Mouse (Mus musculus) kidney, adult 8-10 months (tissue): ENCODE measurements around the gene Hdhd5.

Experiments used
- DNase-seq, 2 experiments: peaks; one replicate each; pipeline ENCODE4 v3.0.0; 2022

Gene Hdhd5

DNA sequence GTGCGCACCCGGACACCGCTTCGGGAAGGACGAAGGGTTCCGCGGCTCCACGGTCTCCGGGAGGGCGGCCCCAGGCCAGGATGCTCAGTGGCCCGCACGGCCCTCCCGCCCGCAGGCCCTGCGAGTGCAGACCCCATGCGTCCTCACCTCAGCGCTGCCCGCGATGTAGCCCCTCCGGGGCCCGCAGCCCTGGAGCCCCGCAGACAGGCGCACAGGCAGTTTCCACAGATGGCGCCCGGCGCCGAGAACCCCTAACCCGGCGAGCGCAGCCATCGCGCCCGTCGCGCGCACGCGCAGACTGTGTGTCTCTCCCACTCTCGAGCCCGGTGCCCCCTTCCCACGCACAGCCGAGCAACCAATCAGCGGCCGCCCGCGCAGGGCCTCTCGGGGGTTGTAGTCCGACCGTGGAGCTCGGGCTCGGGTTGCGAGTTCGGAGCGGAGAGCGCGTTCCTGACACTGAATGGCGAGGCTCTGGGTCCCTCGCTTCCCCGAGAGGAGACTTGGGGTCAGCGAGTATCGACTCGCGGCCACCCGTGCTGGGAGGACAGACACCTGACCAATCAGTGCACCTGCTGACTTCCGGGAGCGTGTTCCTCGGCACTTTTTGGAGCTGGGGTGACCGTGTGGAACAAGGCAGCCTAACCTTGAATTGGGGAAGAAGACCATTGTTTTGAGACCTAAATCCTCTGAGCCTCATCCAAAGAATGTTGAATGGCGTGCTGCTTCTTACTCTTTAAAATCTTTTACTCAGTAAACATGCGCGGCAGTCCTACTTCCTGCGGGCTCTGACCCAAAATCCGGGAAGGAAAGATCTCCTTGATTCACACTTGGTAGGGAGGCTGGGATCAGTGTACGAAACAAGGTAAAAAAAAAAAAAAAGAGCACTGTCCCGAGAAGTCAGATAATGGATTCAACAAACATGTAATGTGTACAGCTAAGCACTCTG lies at the start of gene Hdhd5:
Gene Hdhd5, minus strand, starts transcription at position 300 of the 946 bp plus-strand sequence.
- DNase-seq = peak; percentile 86 to 88

- no peak for DNase-seq
Observed at GRCm38 (mm10) chr6:120580713-120581015, 49.5 kb upstream of the Hdhd5 start.

DNA sequence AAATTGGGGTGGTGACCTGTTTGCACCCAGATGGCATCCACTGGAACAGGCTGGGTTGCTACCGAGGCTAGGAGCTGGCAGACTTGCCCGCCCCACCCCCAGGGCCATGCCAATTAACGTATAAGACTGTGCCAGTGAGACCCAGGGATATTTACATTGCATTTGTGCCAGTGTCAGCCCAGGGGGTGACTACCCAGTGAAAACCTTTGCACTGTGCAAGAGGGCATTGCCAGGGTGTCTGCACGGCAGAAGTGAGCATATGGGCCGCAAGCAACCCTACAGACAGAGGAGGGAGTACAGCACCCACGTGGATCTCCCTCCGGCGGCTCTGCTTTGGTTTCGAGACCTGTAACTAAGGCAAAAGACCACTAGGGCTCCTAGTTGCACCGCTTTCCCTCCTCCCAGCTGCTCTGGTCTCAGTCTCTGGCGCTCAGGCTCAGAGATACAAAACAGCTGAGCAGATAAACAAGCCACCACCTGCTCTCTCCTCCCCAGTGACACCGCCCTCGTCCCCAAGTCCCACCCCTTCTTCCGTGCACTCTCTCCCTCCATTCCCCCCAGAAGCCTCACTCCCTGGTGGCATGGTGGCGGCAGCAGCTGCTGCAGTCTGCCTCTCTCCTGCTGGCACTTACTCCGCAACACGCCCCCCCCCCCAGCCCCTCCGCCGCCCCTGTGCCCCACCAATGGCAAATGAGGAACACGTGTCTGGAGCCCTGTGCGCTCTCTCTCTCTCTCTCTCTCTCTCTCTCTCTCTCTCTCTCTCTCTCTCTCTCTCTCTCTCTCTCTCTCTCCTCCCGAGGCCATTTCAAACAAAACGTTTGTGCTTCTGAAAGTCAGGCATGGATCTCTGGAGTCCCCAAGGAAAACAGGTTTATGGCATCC lies 49.0 kb upstream of the Hdhd5 start:
- peak; percentile 44 to 50 for DNase-seq

DNA sequence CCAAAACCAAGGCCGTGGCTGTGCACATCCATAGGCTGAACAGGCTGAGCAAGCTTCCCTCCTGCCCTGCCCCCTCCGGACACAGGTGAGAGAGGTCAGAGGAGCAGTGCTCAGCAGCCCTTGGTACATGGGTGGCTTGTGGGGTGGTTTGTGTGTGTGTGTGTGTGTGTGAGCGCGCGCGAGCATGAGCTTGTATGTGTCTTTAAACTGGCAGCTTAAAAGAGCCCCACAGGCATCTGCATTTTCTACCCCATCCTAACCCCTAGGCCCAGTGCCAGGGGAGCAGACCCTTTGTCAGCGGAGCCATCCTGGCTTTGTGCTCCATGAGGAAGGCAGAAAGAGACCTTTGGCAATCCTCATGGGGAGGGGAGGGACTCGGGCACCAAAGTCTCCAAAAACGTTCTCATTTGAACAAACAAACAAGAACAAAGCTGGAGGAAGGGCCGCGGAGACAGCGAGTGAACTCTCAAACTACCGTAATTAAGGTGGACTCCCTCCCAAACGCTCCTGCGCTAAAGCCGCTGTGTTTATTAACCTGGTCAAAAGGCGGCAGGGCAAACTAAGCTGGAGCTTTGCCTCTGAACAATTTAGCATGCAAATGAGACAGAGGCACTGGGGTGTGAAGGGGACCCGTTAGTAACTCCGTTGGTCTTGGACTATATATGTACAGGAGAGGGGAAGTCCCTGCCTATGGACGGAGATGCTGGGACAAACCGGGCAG lies 48.2 kb upstream of the Hdhd5 start:
- peak; percentile 75 to 78 for DNase-seq

- no peak for DNase-seq
Observed at GRCm38 (mm10) chr6:120578471-120578870, 47.4 kb upstream of the Hdhd5 start.

GRCm38 (mm10) chr6:120572372-120572771 lies 41.3 kb upstream of the Hdhd5 start:
- DNase-seq = no peak

DNA sequence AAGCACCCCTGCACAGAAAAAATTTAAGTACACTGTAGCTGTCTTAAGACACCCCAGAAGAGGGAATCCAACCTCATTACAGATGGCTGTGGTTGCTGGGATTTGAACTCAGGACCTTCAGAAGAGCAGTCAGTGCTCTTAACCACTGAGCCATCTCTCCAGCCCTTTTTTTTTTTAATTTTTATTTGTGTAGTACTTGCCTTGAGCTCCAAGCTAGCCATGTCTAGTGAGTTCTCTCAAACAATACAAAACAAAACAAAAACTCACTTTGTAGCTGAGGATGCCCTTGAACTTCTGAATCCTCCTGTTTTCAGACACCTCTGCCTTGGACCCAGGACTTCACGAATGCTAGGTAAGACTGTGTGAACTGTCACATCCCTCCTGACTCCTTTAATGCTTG lies 37.1 kb upstream of the Hdhd5 start:
- DNase-seq = no peak

DNA sequence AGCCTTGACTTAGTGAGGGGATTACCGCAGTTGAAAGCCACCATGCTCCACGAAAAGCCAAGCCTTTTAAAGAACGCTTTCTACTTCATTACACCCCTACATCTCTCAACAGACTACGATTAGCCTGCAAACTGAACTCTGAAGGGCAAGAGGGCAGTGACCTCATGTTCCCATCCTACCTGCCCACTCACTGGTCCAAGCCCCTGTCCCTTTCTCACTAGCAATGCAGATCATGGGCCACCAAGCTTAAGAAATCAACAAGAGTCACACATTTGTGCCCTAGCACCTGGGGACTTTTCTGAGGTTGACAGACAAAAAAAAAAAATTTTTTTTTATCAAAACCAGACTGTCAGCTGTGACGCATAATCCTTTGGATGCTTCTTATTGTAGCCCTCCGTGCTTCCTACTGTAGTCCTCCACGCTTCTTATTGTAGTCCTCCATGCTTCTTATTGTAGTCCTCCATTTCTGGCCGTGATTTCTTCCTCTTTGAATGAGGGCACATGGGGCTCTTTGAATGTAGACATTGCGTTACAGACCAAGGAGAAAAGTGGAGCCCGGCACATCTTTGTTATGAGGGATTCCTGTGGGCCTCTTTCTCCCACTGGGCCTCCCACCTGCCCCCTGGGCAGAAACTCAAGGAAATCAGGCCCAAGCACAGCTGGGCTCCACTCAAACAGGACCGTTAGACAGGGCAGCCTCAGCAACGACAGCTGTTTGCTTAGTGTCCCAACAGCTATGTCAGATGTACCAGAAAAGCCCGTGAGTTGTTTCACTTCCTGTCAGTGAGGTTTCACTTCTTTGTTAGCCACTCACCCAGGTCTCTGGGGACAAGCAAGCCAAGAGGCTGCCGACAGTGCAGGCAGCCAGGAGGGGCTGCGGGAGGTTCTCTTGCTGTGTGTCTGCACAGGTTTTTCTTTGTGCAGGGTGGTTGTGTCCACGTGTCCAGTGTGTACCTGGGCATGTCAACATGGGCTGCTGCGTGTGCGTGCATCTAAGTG lies 36.1 kb upstream of the Hdhd5 start:
- no peak for DNase-seq

DNA sequence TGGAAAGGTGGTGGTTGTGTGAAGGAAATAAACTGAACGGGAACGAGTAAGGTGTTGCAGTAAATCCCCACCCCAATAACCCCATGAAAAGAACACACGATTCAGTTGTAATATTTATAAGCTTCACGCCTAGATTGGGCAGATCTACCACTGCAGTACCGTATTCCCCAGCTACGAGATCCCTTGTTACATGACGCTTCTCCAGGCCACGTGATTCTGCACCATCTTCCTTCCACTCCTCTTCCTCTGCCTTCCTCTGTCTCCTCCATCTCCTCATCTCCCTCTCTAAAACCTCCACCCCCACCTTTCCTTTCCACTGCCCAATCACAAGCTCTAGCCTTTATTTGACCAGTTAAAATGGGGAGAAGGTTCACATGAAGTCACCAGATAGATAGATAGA lies 25.5 kb upstream of the Hdhd5 start:
- no peak for DNase-seq

- DNase-seq = no peak
Observed at GRCm38 (mm10) chr6:120555983-120556567, 25.0 kb upstream of the Hdhd5 start.

DNA sequence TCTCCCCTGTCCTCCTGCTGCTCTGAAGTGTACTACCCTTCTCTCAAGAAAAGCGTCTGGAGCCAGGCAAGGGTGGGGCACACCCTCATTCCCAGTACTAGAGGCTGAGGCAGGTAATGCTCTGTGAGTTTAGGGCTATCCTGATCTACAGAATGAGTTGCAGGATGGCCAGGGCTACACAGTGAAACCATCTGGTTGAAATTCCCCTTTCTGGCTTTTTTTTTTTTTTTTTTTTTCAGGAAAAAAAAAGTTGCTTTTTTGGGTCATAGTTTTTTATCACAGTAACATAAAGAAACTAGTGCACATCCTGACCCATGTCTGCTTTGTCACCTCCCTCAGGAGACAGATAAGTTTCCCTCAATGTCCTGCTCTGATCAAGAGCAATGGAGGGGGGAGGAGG lies 24.0 kb upstream of the Hdhd5 start:
- DNase-seq = no peak

- DNase-seq = no peak
Observed at GRCm38 (mm10) chr6:120550173-120550572, 19.1 kb upstream of the Hdhd5 start.

DNA sequence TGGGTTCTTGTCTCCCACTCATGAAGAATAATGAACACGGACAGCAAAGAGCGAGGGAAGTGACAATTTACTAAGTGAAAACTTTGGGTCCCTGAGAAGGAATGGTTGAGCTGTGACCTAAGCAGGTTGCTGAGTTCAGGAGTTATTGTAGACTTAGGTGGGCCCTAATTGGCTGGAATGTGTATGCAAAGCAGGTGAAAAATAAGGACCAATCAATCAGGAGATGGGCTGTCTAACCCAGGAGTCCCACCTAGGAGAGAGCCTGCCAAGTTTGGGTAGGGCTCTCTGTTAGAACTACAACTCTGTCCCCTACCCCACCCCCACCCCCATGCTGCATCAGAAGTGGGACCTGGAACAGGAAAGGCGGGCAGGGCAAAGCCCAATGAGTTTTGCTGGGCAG lies 17.5 kb upstream of the Hdhd5 start:
- DNase-seq = no peak

DNA sequence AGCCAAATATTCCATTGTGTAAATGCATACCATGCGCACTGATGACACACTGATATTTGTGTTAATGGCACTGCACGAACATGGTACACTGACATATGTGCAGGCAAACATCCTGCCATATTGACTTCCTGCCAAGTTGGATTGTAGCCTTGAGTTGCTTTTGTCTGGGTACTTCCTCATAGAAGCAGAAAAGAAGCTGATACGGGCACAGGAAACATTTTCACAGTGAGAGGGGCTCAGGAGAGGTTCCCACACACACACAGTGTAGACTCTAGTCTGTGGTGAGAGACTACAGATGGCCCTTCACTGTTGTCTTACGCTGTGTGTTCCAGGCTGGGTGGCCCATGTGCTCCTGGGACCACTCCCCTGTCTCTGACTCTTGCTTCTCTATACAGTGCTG lies 15.9 kb upstream of the Hdhd5 start:
- DNase-seq = no peak

GRCm38 (mm10) chr6:120546292-120546691 lies 15.2 kb upstream of the Hdhd5 start:
- DNase-seq = no peak

DNA sequence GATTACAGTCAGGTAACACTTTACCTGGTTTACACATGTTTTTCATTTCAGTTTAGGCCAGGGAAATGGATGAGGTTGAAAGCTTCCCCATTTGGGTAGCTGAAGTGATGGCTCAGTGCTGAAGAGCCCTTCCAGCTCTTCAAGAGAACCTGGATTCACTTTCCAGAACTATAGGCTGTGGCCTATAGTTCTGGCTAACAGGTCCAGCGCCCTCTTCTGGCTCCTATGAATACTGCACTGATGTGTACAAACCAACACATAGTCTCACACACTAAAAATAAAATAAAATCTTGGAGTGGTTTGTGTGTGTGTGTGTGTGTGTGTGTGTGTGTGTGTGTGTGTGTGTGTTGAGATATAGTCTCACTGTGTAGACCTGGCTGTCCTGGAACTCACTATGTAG lies 10.9 kb upstream of the Hdhd5 start:
- no peak for DNase-seq

DNA sequence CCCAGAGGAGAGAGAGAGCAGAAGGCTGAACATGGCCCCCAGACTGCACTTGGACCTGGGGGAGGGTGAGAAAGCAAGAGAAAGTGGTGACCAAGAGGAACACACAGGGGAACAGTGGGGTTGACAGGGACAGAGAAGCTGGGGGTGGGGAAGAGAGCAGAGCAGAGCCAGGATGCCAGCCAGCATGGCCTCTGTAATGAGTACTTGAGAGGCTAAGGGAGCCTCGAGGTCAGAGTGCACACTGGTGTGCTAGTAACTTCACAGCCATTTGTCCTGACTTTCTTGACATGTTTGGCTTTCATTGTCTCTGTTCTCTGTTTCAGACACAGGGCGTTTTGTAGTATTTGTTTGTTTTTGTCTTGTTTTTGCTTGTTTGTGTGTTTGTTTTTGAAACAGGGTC lies 10.3 kb upstream of the Hdhd5 start:
- no peak for DNase-seq

DNA sequence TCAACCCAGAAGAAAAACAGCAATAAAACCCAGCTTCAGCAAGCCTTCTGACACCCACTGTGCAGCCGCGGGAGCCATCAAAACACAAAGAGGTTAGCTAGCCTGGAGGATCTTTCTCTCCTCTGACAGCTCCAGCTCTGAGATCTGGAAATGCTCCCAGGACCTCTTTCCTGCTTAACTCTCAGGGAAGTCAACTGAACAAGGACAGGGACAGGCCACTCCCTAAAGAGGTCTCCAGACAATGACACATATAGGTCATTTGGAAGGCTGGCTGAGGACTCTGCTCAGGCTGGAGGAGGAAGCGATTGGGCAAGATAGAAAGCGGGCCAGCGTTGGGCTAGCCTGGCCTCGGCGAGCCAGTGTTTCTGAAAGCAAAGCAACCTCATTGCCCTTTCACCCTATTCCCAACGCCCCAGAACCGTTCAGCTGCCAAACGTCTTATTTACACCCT lies 8.7 kb upstream of the Hdhd5 start:
- DNase-seq = peak; percentile 39 to 50

DNA sequence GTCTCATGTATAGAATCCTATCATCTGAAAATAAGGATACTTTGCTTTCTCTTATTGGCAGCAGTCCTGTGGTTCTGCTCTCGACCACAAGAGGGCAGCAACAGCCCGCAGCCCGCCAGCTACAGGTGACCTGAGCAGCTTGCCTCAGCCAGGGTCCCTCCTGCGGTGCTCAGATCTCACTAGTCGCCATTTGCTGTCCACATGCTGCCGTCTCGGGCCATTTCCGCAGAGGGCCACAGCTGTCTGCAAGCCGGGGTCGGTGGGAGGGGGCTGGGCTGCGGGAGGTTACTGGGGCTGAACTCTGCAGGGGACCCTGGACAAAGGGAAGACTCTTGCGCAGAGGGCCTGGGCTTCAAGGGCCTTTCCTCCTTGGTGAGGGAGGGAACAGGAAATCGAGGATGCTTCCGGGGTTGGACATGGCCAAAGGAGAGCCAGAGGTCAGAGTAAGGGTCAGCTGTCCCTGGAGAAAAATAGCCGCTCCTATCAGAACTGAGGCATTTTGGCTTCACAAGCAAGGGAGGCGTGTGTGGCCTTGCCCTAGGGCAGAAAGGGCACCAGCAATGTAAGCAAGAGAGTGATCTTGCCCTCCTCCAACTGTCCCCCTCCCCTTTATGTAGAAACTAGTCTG lies 8.1 kb upstream of the Hdhd5 start:
- peak; percentile 73 to 83 for DNase-seq

DNA sequence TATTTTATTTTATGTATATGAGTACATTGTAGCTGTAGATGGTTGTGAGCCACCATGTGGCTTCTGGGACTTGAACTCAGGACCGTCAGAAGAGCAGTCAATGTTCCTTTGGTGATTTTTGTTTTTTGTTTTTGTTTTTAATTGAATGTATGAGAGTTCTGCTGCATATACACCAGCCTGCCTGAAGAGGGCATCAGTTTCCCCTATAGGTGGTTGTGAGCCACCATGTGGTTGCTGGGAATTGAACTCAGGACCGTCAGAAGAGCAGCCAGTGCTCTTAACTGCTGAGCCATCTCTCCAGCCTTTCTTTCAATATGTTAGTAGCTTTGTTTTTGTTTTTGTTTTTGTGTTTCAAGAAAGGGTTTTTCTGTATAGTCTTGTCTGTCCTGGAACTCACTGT lies 5.2 kb upstream of the Hdhd5 start:
- no peak for DNase-seq

- no peak for DNase-seq
Observed at GRCm38 (mm10) chr6:120532594-120532993, 1.5 kb upstream of the Hdhd5 start.
